Comparison of ENCODE assay signal across 8 mouse cellular contexts in the genomic region with DNA sequence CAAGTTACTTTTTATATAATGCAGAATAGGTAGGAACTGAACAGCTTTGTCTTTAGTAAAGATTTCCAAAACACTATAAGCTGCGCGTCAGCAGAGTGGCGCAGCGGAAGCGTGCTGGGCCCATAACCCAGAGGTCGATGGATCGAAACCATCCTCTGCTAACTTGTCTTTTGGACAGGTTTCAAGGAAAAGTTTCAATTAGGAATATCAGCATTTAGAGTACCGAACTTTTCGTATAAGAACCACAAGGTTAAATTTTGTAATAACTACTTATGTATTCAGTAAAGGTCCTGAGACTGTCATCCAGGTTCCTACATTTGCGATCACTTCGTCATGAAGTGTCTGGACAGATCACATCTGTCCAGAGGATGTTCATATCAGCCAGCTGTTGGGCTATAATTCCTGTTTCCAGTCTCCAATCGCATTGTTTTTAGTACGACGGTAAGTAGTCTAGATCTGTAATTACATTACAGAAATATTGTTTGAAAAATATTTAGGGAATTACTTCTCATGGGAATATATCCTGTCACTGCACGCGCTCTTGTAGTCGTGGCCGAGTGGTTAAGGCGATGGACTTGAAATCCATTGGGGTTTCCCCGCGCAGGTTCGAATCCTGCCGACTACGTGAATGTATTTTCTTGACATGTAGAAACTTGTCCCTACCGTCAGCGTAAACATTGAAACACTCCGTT. TPM values are rescaled to one million over a fixed set of nuclear protein-coding genes. Genes with fewer than 3 reads are reported as not detected.
A peak's percentile ranks its signal among the peaks of the same experiment; 100 is the strongest.
DNase-seq lines count a peak whose midpoint lies in the region; ATAC-seq lines count a peak whose summit lies in the region.

No protein-coding gene starts in this region.

- peaks cover 9% of the 10 kb centered on the region for H3K4me1 ChIP-seq in hindbrain, embryonic 13.5 days (replicated peaks)

- H3K9me3 ChIP-seq in hindbrain, embryonic 13.5 days: no peaks in the 10 kb centered on the region

- H3K27me3 ChIP-seq in hindbrain, embryonic 13.5 days: no peaks in the 10 kb centered on the region

- H3K4me2 ChIP-seq in hindbrain, embryonic 13.5 days: peak overlapping the region; percentile 74

- WGBS in hindbrain, embryonic 13.5 days: under 1% methylated on average over 27 of the region's 27 CpGs

- H3K4me3 ChIP-seq in hindbrain, embryonic 13.5 days: peak overlapping the region; percentile 46

- no peaks in the 10 kb centered on the region for H3K36me3 ChIP-seq in hindbrain, embryonic 13.5 days

- peak overlapping the region; percentile 66; the same call in 1 of the 2 replicates for H3K27ac ChIP-seq in hindbrain, embryonic 13.5 days

- peak; percentile 91 for ATAC-seq in hindbrain, embryonic 13.5 days (ENCODE audit: low FRiP score)

- peak; percentile 90 for DNase-seq in Muller cell, postnatal 12 days (ENCODE audit: inconsistent ontology term)
- DNase-seq in cerebellum, postnatal 14 days: peak; percentile 91 to 93
- DNase-seq in frontal cortex, postnatal 14 days (ENCODE audit: low spot score in 2 of 2): peak; percentile 83 to 94
- DNase-seq in layer of hippocampus, postnatal 14 days (ENCODE audit: low spot score in 2 of 2): peak; percentile 88 to 97
- DNase-seq in lung, postnatal 10 days: peak; percentile 91
- peak; percentile 85 for DNase-seq in ovary, postnatal 14 days (ENCODE audit: low spot score)
- peak; percentile 92 for DNase-seq in thymus, postnatal 14 days

- H3K9ac ChIP-seq in hindbrain, embryonic 13.5 days: peak overlapping the region; percentile 53; the same call in 1 of the 2 replicates

RNA-seq across cellular contexts. Expression of gene Hist1h4h, which starts 13.1 kb away (rescaled TPM):
- 4.2 and 5.7 TPM in 2 replicates for polyA plus RNA-seq in hindbrain, embryonic 13.5 days (2015; fragmentation: Nextera tagmentation; extraction: Ambion mirVana)
- 100 to 1,000 TPM; 253 to 315 TPM for total RNA-seq in layer of hippocampus, postnatal 14 days (2021)

RNA-seq across cellular contexts. Expression of gene Hist1h2af, which starts 16.0 kb away (rescaled TPM):
- polyA plus RNA-seq in hindbrain, embryonic 13.5 days (2015; fragmentation: Nextera tagmentation; extraction: Ambion mirVana): 2.4 TPM in 1 of 2 replicates, not detected in the other
- total RNA-seq in layer of hippocampus, postnatal 14 days (2021): 10 to 100 TPM; 23.4 to 33.5 TPM

RNA-seq across cellular contexts. Expression of gene Hist1h3g, which starts 17.5 kb away (rescaled TPM):
- 1.8 and 3.0 TPM in 2 replicates for polyA plus RNA-seq in hindbrain, embryonic 13.5 days (2015; fragmentation: Nextera tagmentation; extraction: Ambion mirVana)
- total RNA-seq in layer of hippocampus, postnatal 14 days (2021): 10 to 100 TPM in 1 of 2 experiments, 1 to 10 TPM in 1; 3.7 to 12.5 TPM

RNA-seq across cellular contexts. Expression of gene Hist1h2bh, which starts 25.4 kb away (rescaled TPM):
- 0.29 TPM in 1 of 2 replicates, not detected in the other for polyA plus RNA-seq in hindbrain, embryonic 13.5 days (2015; fragmentation: Nextera tagmentation; extraction: Ambion mirVana)
- total RNA-seq in layer of hippocampus, postnatal 14 days (2021): 1 to 10 TPM; 1.2 to 1.9 TPM

RNA-seq across cellular contexts. Expression of gene Hist1h3f, which starts 26.1 kb away (rescaled TPM):
- 0.38 TPM in 1 of 2 replicates, not detected in the other for polyA plus RNA-seq in hindbrain, embryonic 13.5 days (2015; fragmentation: Nextera tagmentation; extraction: Ambion mirVana)
- total RNA-seq in layer of hippocampus, postnatal 14 days (2021): 10 to 100 TPM; 19.7 to 24.2 TPM

Comparison
In these comparisons a context has a peak if more than half of its experiments do, and no peak if none do; other contexts are left out.
1. Peak in every context shown above with its lines: DNase-seq, ATAC-seq, H3K4me3 ChIP-seq and H3K27ac ChIP-seq.